Mouse (Mus musculus) liver, embryonic 16.5 days (tissue): Measurements from ENCODE around the gene Gtf2f1. TPM values are rescaled to one million over a fixed set of nuclear protein-coding genes. Genes with fewer than 3 reads are reported as not detected.

ENCODE experiments used
- ATAC-seq: fragments of 200-750 bp; cut with Nextera tagmentation; 2 replicates; pipeline ENCODE4 v1.8.0; 2017; ENCODE audit warnings: low read depth, mild to moderate bottlenecking, moderate number of reproducible peaks, moderate library complexity
- H3K27ac ChIP-seq: fragments of 300-500 bp; sonication (generic); 2 replicates; pipeline ENCODE4 v1.5.1; 2014; ENCODE audit warnings: mild to moderate bottlenecking, low read length
- H3K27me3 ChIP-seq: fragments of 300-500 bp; sonication (generic); 2 replicates; pipeline ENCODE4 v1.6.1; 2014; ENCODE audit warnings: low read depth, low read length, mixed read lengths; ENCODE audit not compliant: control insufficient read depth, insufficient read depth
- H3K36me3 ChIP-seq: fragments of 300-500 bp; sonication (generic); 2 replicates; pipeline ENCODE4 v1.6.1; 2014; ENCODE audit warnings: mild to moderate bottlenecking; ENCODE audit not compliant: control insufficient read depth, insufficient read depth
- H3K4me1 ChIP-seq: fragments of 300-500 bp; sonication (generic); 2 replicates; pipeline ENCODE4 v1.6.1; 2014; ENCODE audit warnings: low read depth, low read length, mixed read lengths; ENCODE audit not compliant: control insufficient read depth
- H3K4me2 ChIP-seq: fragments of 300-500 bp; sonication (generic); 2 replicates; pipeline ENCODE4 v1.6.1; 2014; ENCODE audit warnings: low read depth, low read length, mixed read lengths
- H3K4me3 ChIP-seq: fragments of 300-500 bp; sonication (generic); 2 replicates; pipeline ENCODE4 v1.5.1; 2014; ENCODE audit warnings: low read depth, mild to moderate bottlenecking, low read length
- H3K9ac ChIP-seq: fragments of 300-500 bp; sonication (generic); 2 replicates; pipeline ENCODE4 v1.6.1; 2014; ENCODE audit warnings: low read depth, low read length
- H3K9me3 ChIP-seq: fragments of 300-500 bp; sonication (generic); replicated peaks from 2 replicates; pipeline ENCODE4 v1.6.1; 2016; ENCODE audit warnings: low read length; ENCODE audit not compliant: control insufficient read depth
- WGBS: fragments of 180-500 bp; shearing (Covaris S2); extraction: QIAGEN DNeasy Blood & Tissue Kit; methylation state at CpG from one replicate; pipeline ENCODE4 v1.1.7; 2014; ENCODE audit not compliant: insufficient replicate concordance; 5-methylcytosine and 5-hydroxymethylcytosine counted together
- polyA plus RNA-seq: library from polyadenylated mRNA; unstranded; fragments of >200 nt; fragmentation: Nextera tagmentation; extraction: Ambion mirVana; gene quantifications from 2 replicates; pipeline ENCODE4 v1.2.1, GENCODE M21; 2015

Gtf2f1 gene
- polyA plus RNA-seq, 1 experiment from 2014 or later = 45.4 TPM

GRCm38 (mm10) chr17:56973956-56974707 is 37.0 kb downstream of the Gtf2f1 start:
- H3K9ac ChIP-seq = no peak overlapping the region
- H3K4me2 ChIP-seq = no peak overlapping the region
- WGBS = 56% methylated on average over 13 of the region's 14 CpGs
- H3K36me3 ChIP-seq = no peaks in the 10 kb centered on the region
- no peak for ATAC-seq
- H3K27me3 ChIP-seq = peaks cover 4% of the 10 kb centered on the region; the same call in 1 of the 2 replicates
- H3K27ac ChIP-seq = no peak overlapping the region
- H3K4me1 ChIP-seq = no peaks in the 10 kb centered on the region
- no peaks in the 10 kb centered on the region for H3K9me3 ChIP-seq
- no peak overlapping the region for H3K4me3 ChIP-seq

DNA sequence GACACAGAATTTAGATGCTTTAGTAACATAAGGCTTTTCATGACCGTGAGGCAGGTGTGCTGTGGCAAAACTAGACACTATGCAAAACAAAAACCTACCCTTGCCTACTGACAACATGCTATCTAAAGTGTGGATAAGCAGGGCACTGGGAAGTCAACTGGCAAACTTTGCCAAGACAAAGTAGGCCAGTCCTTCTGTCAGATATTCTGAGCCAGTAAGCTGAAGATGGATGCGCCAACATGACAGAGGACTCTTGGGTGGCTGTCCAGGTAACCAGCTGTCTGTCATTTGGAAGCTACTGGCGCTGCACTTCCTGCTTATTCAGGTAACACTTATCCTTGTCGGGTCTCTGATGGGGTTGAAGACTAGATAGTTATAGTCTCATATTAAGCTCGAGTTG is 41.0 kb downstream of the Gtf2f1 start:
- WGBS = 44% methylated on average over 5 of the region's 5 CpGs
- no peak overlapping the region for H3K4me2 ChIP-seq
- no peaks in the 10 kb centered on the region for H3K4me1 ChIP-seq

GRCm38 (mm10) chr17:56969321-56969720 is 41.8 kb downstream of the Gtf2f1 start:
- Histone ChIP-seq H3K36me3 (no peaks in the 10 kb centered on the region), H3K27ac (no peak overlapping the region), H3K4me3 (no peak overlapping the region), H3K4me1 (no peaks in the 10 kb centered on the region), H3K9ac (no peak overlapping the region), H3K27me3 (peaks cover 4% of the 10 kb centered on the region; the same call in 1 of the 2 replicates), H3K4me2 (no peak overlapping the region), H3K9me3 (no peaks in the 10 kb centered on the region)
- WGBS = 38% methylated on average over 3 of the region's 3 CpGs
- no peak for ATAC-seq

More for the DNA sequence above, 41.0 kb downstream of the Gtf2f1 start:
- no peak overlapping the region for H3K9ac ChIP-seq
- peaks cover 4% of the 10 kb centered on the region; the same call in 1 of the 2 replicates for H3K27me3 ChIP-seq
- no peaks in the 10 kb centered on the region for H3K9me3 ChIP-seq
- H3K27ac ChIP-seq = no peak overlapping the region
- no peaks in the 10 kb centered on the region for H3K36me3 ChIP-seq
- ATAC-seq = no peak
- H3K4me3 ChIP-seq = no peak overlapping the region

GRCm38 (mm10) chr17:56963646-56964045 is 47.4 kb downstream of the Gtf2f1 start:
- Histone ChIP-seq H3K4me3 (no peak overlapping the region), H3K27ac (no peak overlapping the region), H3K36me3 (no peaks in the 10 kb centered on the region), H3K27me3 (no peaks in the 10 kb centered on the region), H3K4me2 (no peak overlapping the region), H3K9ac (no peak overlapping the region), H3K9me3 (no peaks in the 10 kb centered on the region), H3K4me1 (no peaks in the 10 kb centered on the region)
- ATAC-seq = no peak
- 59% methylated on average over 6 of the region's 6 CpGs for WGBS

GRCm38 (mm10) chr17:56962642-56963405 is 48.3 kb downstream of the Gtf2f1 start:
- Histone ChIP-seq H3K4me2 (no peak overlapping the region), H3K27ac (no peak overlapping the region), H3K4me3 (no peak overlapping the region), H3K36me3 (no peaks in the 10 kb centered on the region), H3K9me3 (no peaks in the 10 kb centered on the region), H3K27me3 (no peaks in the 10 kb centered on the region), H3K9ac (no peak overlapping the region), H3K4me1 (peaks cover 7% of the 10 kb centered on the region)
- 40% methylated on average over 5 of the region's 5 CpGs for WGBS
- no peak for ATAC-seq

- Histone ChIP-seq H3K9ac (no peak overlapping the region), H3K4me1 (peaks cover 11% of the 10 kb centered on the region), H3K27me3 (no peaks in the 10 kb centered on the region), H3K4me3 (no peak overlapping the region), H3K9me3 (no peaks in the 10 kb centered on the region), H3K36me3 (no peaks in the 10 kb centered on the region), H3K4me2 (no peak overlapping the region), H3K27ac (no peak overlapping the region)
- no peak for ATAC-seq
- 65% methylated on average over 4 of the region's 4 CpGs for WGBS
Measured at GRCm38 (mm10) chr17:56961880-56962279, 49.2 kb downstream of the Gtf2f1 start.

DNA sequence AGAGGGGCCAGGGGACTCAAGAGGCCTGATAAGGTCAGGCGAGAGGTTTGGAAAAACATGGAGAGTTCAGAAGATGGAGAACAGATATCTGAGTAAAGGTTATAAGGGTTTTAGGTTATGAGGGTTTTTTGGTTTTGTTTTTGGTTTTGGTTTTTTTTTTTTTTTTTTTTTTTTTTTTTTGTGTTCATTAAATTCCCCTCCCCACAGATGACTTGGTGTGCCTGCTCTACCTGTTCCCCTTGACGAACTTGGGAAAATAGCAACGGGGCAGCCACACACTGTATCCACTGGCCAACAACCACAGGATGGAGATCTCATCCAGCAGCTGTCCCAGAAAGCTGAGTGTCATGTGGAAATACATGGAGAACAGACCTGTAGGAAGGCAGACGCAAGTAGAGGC is 52.4 kb downstream of the Gtf2f1 start:
- WGBS = 60% methylated on average over 4 of the region's 4 CpGs
- H3K9ac ChIP-seq = no peak overlapping the region

GRCm38 (mm10) chr17:56957763-56958429 is 53.2 kb downstream of the Gtf2f1 start:
- H3K27me3 ChIP-seq = no peaks in the 10 kb centered on the region
- peak overlapping the region; percentile 34 for H3K4me2 ChIP-seq
- H3K4me1 ChIP-seq = peaks cover 11% of the 10 kb centered on the region
- 11% methylated on average over 11 of the region's 11 CpGs for WGBS
- ATAC-seq = peak; percentile 96
- H3K36me3 ChIP-seq = no peaks in the 10 kb centered on the region
- H3K9me3 ChIP-seq = no peaks in the 10 kb centered on the region
- H3K27ac ChIP-seq = peak overlapping the region; percentile 15; the same call in 1 of the 2 replicates
- no peak overlapping the region for H3K9ac ChIP-seq
- no peak overlapping the region for H3K4me3 ChIP-seq

More for the DNA sequence above, 52.4 kb downstream of the Gtf2f1 start:
- Histone ChIP-seq H3K9me3 (no peaks in the 10 kb centered on the region), H3K27ac (no peak overlapping the region), H3K27me3 (no peaks in the 10 kb centered on the region), H3K4me3 (no peak overlapping the region), H3K4me2 (no peak overlapping the region), H3K4me1 (peaks cover 11% of the 10 kb centered on the region), H3K36me3 (no peaks in the 10 kb centered on the region)
- no peak for ATAC-seq
